Mouse (Mus musculus): ENCODE results near the gene H2-Aa.

- no peak for TF ChIP-seq CTCF (IDR thresholded peaks at IDR 0.05)
- no peak for TF ChIP-seq EP300 (IDR thresholded peaks at IDR 0.05)
Measured at GRCm38 (mm10) chr17:34303789-34304188, 16.2 kb upstream of the H2-Aa start.

Measured in lung, postnatal 0 days (tissue).